Mouse (Mus musculus): Measurements from ENCODE around the gene Mtfp1.

DNA sequence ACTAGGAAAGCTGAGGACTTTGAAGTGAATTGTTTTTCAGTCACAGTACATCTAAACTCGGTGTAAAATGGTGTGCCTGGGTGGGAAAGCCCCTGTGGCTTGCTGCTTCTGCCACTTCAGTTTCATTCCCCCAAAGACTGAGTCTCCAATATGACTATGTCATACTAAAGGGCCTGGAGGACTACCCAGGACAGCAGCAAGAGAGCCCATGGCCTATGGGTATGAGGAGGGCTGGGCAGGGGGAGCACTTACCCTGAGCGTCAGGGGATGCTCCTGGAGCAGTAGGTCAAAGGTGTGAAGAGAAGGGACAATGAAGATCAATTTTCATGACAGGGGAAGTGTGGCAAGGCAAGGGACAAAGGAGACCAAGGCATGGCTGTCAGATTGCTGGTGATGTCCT, 43.7 kb upstream of the Mtfp1 start:
- TF ChIP-seq POLR2A (IDR thresholded peaks at IDR 0.05; ENCODE audit: extremely low read depth, insufficient read depth, low read length) (no peak), CTCF (IDR thresholded peaks at IDR 0.05; ENCODE audit: low read depth, low read length) (no peak)
